Mouse (Mus musculus): Measurements from ENCODE around the gene Tmem123. TPM values are rescaled to one million over a fixed set of nuclear protein-coding genes. Genes with fewer than 3 reads are reported as not detected.

Tmem123 gene
- polyA plus RNA-seq, 1 experiment from 2014 or later, result 23.0 TPM

Small RNA genes within 50 kb of the gene (microRNA-seq; reads per million reads assigned to microRNA genes)
- gene Mir5618, result 6.0 reads per million, percentile 24 among the genes with 10 or more reads in this experiment

Other genes with a start within 250 kb of the Tmem123 start
- 0.20 TPM in 1 of 2 replicates, not detected in the other for gene Mmp8, start 205.6 kb upstream of the Tmem123 start, polyA plus RNA-seq (2015; fragmentation: Nextera tagmentation; extraction: Ambion mirVana)
- not detected in 2 replicates for gene Mmp27, start 192.6 kb upstream of the Tmem123 start, polyA plus RNA-seq (2015; fragmentation: Nextera tagmentation; extraction: Ambion mirVana)
- gene Mmp20, start 135.8 kb upstream of the Tmem123 start, polyA plus RNA-seq (2015; fragmentation: Nextera tagmentation; extraction: Ambion mirVana), result not detected in 2 replicates
- gene Mmp7, start 72.0 kb upstream of the Tmem123 start, polyA plus RNA-seq (2015; fragmentation: Nextera tagmentation; extraction: Ambion mirVana), result not detected in 2 replicates
- 56.8 and 57.8 TPM in 2 replicates for gene Birc2, start 73.0 kb downstream of the Tmem123 start, polyA plus RNA-seq (2015; fragmentation: Nextera tagmentation; extraction: Ambion mirVana)
- 1.9 and 2.0 TPM in 2 replicates for gene Birc3, start 109.1 kb downstream of the Tmem123 start, polyA plus RNA-seq (2015; fragmentation: Nextera tagmentation; extraction: Ambion mirVana)
- 7.7 and 8.0 TPM in 2 replicates for gene Yap1, start 240.6 kb downstream of the Tmem123 start, polyA plus RNA-seq (2015; fragmentation: Nextera tagmentation; extraction: Ambion mirVana)

Measured in forebrain, embryonic 16.5 days (tissue).